Mouse (Mus musculus): Measurements from ENCODE around the gene Hist1h3a.
"Not testable (repeated sequence)": the region's sequence is repeated elsewhere in the genome, so short reads cannot be mapped to it uniquely, and the experiment has no call there.

Hist1h3a gene

GRCm38 (mm10) chr13:23743215-23743614, 19.0 kb downstream of the Hist1h3a start:
- DNase-seq (ENCODE audit: low spot score in 2 of 2) = no peak

- no peak for DNase-seq (ENCODE audit: low spot score in 2 of 2)
Observed at GRCm38 (mm10) chr13:23742007-23742406, 20.2 kb downstream of the Hist1h3a start.

- DNase-seq (ENCODE audit: low spot score in 2 of 2) = no peak
Observed at GRCm38 (mm10) chr13:23740910-23741309, 21.3 kb downstream of the Hist1h3a start.

DNA sequence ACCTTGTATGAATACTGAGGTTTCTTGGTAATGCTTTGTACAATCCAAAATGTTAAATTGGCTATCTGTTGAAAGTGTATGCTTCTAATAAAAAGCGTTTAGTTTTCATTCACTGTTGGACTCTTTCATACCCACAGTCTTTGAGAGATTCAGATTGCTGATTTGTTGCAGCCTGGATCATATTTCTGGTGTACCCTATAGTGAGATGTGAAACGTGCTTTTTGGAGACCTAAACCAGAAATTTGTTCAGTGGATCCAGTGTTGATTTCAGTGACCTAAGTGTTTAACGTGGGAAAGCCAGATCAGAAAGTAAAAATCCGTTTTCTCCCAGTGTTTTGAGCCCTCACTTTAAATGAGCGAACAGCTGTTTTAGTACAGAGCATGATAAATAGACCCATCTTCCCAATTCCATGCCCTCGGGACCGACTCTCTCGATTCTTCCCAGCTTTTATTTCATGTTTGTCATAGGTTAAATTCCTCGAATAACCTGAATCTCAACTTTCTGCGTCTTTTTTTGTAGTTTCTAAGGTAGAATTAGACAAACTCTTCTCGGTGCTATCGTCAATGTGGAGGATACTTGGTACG, 21.8 kb downstream of the Hist1h3a start:
- DNase-seq (ENCODE audit: low spot score in 2 of 2) = no peak

- DNase-seq (ENCODE audit: low spot score in 2 of 2) = no peak
Observed at GRCm38 (mm10) chr13:23739922-23740252, 22.3 kb downstream of the Hist1h3a start.

GRCm38 (mm10) chr13:23739069-23739921, 22.9 kb downstream of the Hist1h3a start:
- peak; percentile 94 to 97 for DNase-seq (ENCODE audit: low spot score in 2 of 2)

- DNase-seq (ENCODE audit: low spot score in 2 of 2) = peak; percentile 88 to 91
Observed at GRCm38 (mm10) chr13:23738677-23739068, 23.5 kb downstream of the Hist1h3a start, which contains the start of gene Hist1h1c. TSS of gene Hist1h1c (plus strand) at chr13:23738808.

- no peak for DNase-seq (ENCODE audit: low spot score in 2 of 2)
Observed at GRCm38 (mm10) chr13:23738041-23738440, 24.1 kb downstream of the Hist1h3a start.

GRCm38 (mm10) chr13:23737091-23737490, 25.1 kb downstream of the Hist1h3a start:
- no peak for DNase-seq (ENCODE audit: low spot score in 2 of 2)

GRCm38 (mm10) chr13:23732156-23732804, 29.9 kb downstream of the Hist1h3a start:
- no peak for DNase-seq (ENCODE audit: low spot score in 2 of 2)

- no peak for DNase-seq (ENCODE audit: low spot score in 2 of 2)
Observed at GRCm38 (mm10) chr13:23730479-23730878, 31.7 kb downstream of the Hist1h3a start.

DNA sequence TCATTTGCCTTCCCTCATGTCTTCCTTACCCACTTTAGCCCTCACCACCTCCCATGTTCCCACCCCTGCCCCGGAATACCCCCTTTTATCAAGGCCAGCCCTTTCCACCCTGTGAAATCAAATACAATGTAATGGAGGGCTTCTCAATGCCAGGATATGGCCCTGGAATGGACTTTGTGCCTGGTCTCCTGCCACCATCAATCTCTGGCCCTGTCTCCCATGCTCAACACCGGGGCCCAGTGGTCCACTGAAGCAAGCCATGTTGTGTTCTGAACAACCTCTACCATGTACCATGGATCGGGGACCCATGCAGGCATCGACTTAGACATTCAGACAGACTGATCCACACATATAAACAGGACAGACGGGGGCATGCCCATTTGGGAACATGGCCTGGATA, 32.5 kb downstream of the Hist1h3a start:
- DNase-seq (ENCODE audit: low spot score in 2 of 2) = no peak

GRCm38 (mm10) chr13:23729192-23729525, 33.0 kb downstream of the Hist1h3a start:
- DNase-seq (ENCODE audit: low spot score in 2 of 2) = no peak

DNA sequence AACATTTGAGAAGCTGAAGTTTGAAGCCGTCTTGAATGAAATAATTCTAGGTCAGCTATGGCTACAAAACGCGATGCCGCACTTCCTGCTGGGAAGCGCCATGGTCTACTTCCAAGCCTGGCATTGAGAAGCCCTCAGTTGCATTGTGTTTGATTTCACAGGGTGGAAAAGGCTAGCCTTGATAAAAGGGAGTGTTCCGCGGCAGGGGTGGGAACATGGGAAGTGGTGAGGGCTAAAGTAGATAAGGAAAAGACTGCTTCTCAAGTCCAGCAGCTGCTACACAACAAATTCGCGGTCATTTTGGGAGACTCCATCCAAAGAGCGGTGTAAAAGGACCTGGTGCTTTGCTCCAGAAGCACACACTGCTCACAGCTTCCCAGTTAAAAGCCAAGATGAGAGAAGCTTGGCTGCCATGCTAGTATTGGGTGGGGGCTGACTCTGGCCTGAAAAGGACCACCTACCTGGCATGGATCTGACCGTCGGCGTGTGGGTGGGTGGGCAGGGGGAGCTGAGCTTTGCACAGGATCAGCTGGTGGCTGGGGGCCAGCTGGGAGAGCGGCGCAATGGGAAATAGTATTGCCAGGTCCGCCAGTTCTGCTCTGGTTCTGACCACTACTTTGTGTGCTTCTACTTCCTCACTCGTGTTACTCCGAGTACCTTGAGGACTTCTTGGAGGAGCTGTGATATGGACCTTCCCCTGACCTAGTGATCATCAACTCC, 33.6 kb downstream of the Hist1h3a start:
- no peak for DNase-seq (ENCODE audit: low spot score in 2 of 2)

DNA sequence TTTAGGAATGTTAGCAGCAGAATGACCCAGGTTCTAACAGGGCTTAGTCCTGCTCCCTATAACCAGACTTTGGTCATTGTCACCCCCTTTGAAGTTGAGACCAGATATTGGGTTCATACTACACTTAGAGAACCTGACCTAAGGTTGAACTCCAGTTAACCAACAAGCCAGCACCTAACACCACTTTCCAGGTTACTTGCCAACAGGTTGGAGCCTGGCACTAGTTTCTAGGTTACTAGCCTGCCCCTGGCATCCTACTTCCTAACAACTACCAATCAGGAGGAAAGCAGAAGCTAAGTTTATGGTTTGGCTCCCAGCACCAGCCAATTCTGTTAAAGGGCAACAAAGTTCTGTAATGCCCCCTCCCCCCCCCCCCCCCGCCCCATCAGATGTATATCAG, 37.0 kb downstream of the Hist1h3a start:
- DNase-seq (ENCODE audit: low spot score in 2 of 2) = no peak

GRCm38 (mm10) chr13:23724239-23724638, 37.9 kb downstream of the Hist1h3a start:
- no peak for DNase-seq (ENCODE audit: low spot score in 2 of 2)

DNA sequence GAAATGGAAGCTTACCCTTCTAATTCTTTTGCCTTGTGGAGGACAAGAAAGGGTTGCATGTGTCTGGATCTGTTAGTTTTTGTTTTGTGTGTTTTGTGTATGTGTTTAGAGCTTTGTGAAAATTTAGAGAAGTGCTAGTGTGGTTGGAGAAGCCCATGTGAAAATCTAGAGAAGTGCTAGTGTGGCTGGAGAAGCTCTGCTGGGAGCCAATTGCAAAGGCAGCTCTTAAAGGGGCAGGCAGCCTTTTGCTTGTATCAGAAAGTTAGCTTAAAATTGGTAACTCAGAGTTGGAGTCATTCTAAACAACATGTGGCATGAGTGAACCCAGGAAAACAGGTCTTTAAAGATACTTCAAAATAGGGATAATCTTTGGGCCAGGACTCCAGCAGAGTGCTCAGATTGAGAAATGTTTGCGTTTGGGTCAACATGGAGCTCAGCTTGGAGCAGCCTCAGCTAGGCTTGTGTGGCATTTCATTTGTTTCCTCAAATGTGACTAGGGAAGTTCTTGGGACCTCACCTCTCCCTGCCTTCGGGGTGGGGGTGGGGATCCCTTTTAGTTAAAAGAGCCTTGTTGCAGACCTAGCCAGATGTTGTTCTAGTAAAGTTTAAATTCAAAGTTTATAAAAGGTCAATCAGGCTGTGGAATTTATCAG, 44.5 kb downstream of the Hist1h3a start:
- not testable (repeated sequence) for DNase-seq (ENCODE audit: low spot score in 2 of 2)

- DNase-seq (ENCODE audit: low spot score in 2 of 2) = no peak
Observed at GRCm38 (mm10) chr13:23717176-23717575, 45.0 kb downstream of the Hist1h3a start.

DNA sequence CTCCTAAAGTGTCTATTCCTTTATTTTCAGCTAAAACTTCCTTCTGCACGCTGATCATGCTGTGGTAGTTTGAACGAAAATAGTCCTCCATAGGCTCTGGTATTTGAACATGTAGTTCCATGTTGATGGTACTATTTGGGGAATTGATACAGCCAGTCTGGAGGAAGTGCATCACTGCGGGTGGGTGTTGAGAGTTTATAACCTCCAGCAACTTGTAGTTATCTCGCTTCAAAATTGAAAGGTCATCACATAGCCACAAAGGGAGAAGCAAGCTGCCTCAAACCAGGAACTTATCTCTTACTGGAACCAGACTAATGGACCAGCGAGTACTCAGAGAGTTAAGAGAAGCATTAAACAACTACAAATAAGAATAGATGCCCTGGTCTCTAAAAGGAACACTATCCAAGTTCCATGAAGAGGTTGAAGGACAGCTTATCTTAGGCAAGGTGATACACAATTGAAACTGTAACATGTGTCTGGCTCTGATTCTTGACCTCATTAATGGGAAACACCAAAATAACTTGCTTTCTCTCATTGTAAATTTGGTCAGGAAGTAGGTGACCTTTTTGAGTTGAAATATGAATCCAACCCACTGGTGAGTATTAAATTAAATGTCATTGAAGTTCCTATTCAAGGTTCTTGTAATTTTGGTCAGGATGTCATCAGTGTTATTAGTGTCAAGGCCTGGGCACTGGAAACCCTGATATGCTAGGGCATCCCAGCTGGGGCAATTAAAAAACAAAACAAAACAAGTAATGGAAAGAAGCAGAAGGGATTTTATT, 45.7 kb downstream of the Hist1h3a start:
- no peak for DNase-seq (ENCODE audit: low spot score in 2 of 2)

Measured in right cerebral cortex, postnatal 36 days (tissue).